Mouse (Mus musculus): ENCODE results near the gene Abcc3.

Gene Abcc3

GRCm38 (mm10) chr11:94392672-94393109, at the start of gene Abcc3:
Abcc3 (minus strand) TSS chr11:94392997.
- DNase-seq: peak; percentile 75

GRCm38 (mm10) chr11:94441752-94442151, 49.0 kb upstream of the Abcc3 start:
- no peak for DNase-seq

GRCm38 (mm10) chr11:94441122-94441521, 48.3 kb upstream of the Abcc3 start:
- DNase-seq: no peak

- DNase-seq: no peak
Observed at GRCm38 (mm10) chr11:94440421-94440820, 47.6 kb upstream of the Abcc3 start.

- DNase-seq: no peak
Observed at GRCm38 (mm10) chr11:94429011-94429651, 36.3 kb upstream of the Abcc3 start.

GRCm38 (mm10) chr11:94428091-94428835, 35.5 kb upstream of the Abcc3 start:
- DNase-seq: peak; percentile 81

GRCm38 (mm10) chr11:94425656-94426055, 32.9 kb upstream of the Abcc3 start:
- DNase-seq: no peak

GRCm38 (mm10) chr11:94425215-94425614, 32.4 kb upstream of the Abcc3 start:
- no peak for DNase-seq

GRCm38 (mm10) chr11:94424380-94424779, 31.6 kb upstream of the Abcc3 start:
- DNase-seq: no peak

- DNase-seq: no peak
Observed at GRCm38 (mm10) chr11:94423855-94424254, 31.1 kb upstream of the Abcc3 start.

- DNase-seq: no peak
Observed at GRCm38 (mm10) chr11:94420991-94421390, 28.2 kb upstream of the Abcc3 start.

- peak; percentile 61 for DNase-seq
Observed at GRCm38 (mm10) chr11:94420325-94420724, 27.5 kb upstream of the Abcc3 start.

- DNase-seq: no peak
Observed at GRCm38 (mm10) chr11:94419004-94419727, 26.4 kb upstream of the Abcc3 start.

- no peak for DNase-seq
Observed at GRCm38 (mm10) chr11:94414042-94414441, 21.2 kb upstream of the Abcc3 start.

GRCm38 (mm10) chr11:94413516-94413915, 20.7 kb upstream of the Abcc3 start:
- DNase-seq: no peak

GRCm38 (mm10) chr11:94412998-94413469, 20.2 kb upstream of the Abcc3 start:
- DNase-seq: no peak

GRCm38 (mm10) chr11:94412562-94412961, 19.8 kb upstream of the Abcc3 start:
- no peak for DNase-seq

GRCm38 (mm10) chr11:94407803-94408321, 15.1 kb upstream of the Abcc3 start:
- no peak for DNase-seq

- DNase-seq: no peak
Observed at GRCm38 (mm10) chr11:94405348-94405747, 12.6 kb upstream of the Abcc3 start.

- DNase-seq: peak; percentile 93
Observed at GRCm38 (mm10) chr11:94404641-94405260, 12.0 kb upstream of the Abcc3 start.

GRCm38 (mm10) chr11:94404178-94404577, 11.4 kb upstream of the Abcc3 start:
- no peak for DNase-seq

- no peak for DNase-seq
Observed at GRCm38 (mm10) chr11:94403757-94404156, 11.0 kb upstream of the Abcc3 start.

- no peak for DNase-seq
Observed at GRCm38 (mm10) chr11:94402731-94403130, 9.9 kb upstream of the Abcc3 start.

Measured in lung, postnatal 14 days (tissue).